Mouse (Mus musculus): ENCODE data around the gene Hemk1. TPM values are rescaled to one million over a fixed set of nuclear protein-coding genes. Genes with fewer than 3 reads are reported as not detected.

Gene Hemk1
- total RNA-seq, 1 experiment from 2014 or later, result 8.1 TPM

- no peak for ATAC-seq (replicated peaks; ENCODE audit: low read depth, poor library complexity, severe bottlenecking)
Observed at GRCm38 (mm10) chr9:107298059-107298780, 39.9 kb downstream of the Hemk1 start.

GRCm38 (mm10) chr9:107297658-107298057 is 40.5 kb downstream of the Hemk1 start:
- ATAC-seq (replicated peaks; ENCODE audit: low read depth, poor library complexity, severe bottlenecking), result no peak

GRCm38 (mm10) chr9:107297059-107297458 is 41.1 kb downstream of the Hemk1 start:
- ATAC-seq (replicated peaks; ENCODE audit: low read depth, poor library complexity, severe bottlenecking), result peak; percentile 0; the same call in 1 of the 2 replicates

- ATAC-seq (replicated peaks; ENCODE audit: low read depth, poor library complexity, severe bottlenecking), result peak; percentile 84
Observed at GRCm38 (mm10) chr9:107296501-107296965, 41.6 kb downstream of the Hemk1 start.

GRCm38 (mm10) chr9:107296041-107296440 is 42.1 kb downstream of the Hemk1 start:
- peak; percentile 24 for ATAC-seq (replicated peaks; ENCODE audit: low read depth, poor library complexity, severe bottlenecking)

GRCm38 (mm10) chr9:107296016-107296040 is 42.3 kb downstream of the Hemk1 start, which contains the start of gene Cish:
Gene Cish (plus strand): TSS chr9:107296026.
- ATAC-seq (replicated peaks; ENCODE audit: low read depth, poor library complexity, severe bottlenecking), result no peak

- no peak for ATAC-seq (replicated peaks; ENCODE audit: low read depth, poor library complexity, severe bottlenecking)
Observed at GRCm38 (mm10) chr9:107295616-107296015, 42.5 kb downstream of the Hemk1 start.

GRCm38 (mm10) chr9:107294249-107294648 is 43.9 kb downstream of the Hemk1 start:
- 0 out of 2 replicates have a peak, but pooled peaks have one; percentile 20 for ATAC-seq (replicated peaks; ENCODE audit: low read depth, poor library complexity, severe bottlenecking)

GRCm38 (mm10) chr9:107290897-107291296 is 47.3 kb downstream of the Hemk1 start:
- ATAC-seq (replicated peaks; ENCODE audit: low read depth, poor library complexity, severe bottlenecking), result peak; percentile 34

- peak; percentile 67 for ATAC-seq (replicated peaks; ENCODE audit: low read depth, poor library complexity, severe bottlenecking)
Observed at GRCm38 (mm10) chr9:107289211-107290076, 48.7 kb downstream of the Hemk1 start, which contains the start of gene Mapkapk3. Gene Mapkapk3 (minus strand): TSS chr9:107289877.

GRCm38 (mm10) chr9:107288711-107289110 is 49.4 kb downstream of the Hemk1 start:
- ATAC-seq (replicated peaks; ENCODE audit: low read depth, poor library complexity, severe bottlenecking), result peak; percentile 51

GRCm38 (mm10) chr9:107288105-107288650 is 50.0 kb downstream of the Hemk1 start:
- ATAC-seq (replicated peaks; ENCODE audit: low read depth, poor library complexity, severe bottlenecking), result no peak

GRCm38 (mm10) chr9:107287294-107287693 is 50.9 kb downstream of the Hemk1 start:
- peak; percentile 27 for ATAC-seq (replicated peaks; ENCODE audit: low read depth, poor library complexity, severe bottlenecking)

- ATAC-seq (replicated peaks; ENCODE audit: low read depth, poor library complexity, severe bottlenecking), result peak; percentile 13; the same call in 1 of the 2 replicates
Observed at GRCm38 (mm10) chr9:107285009-107285408, 53.1 kb downstream of the Hemk1 start.

GRCm38 (mm10) chr9:107282951-107283350 is 55.2 kb downstream of the Hemk1 start:
- no peak for ATAC-seq (replicated peaks; ENCODE audit: low read depth, poor library complexity, severe bottlenecking)

- no peak for ATAC-seq (replicated peaks; ENCODE audit: low read depth, poor library complexity, severe bottlenecking)
Observed at GRCm38 (mm10) chr9:107281241-107281987, 56.7 kb downstream of the Hemk1 start.

GRCm38 (mm10) chr9:107280322-107281027 is 57.7 kb downstream of the Hemk1 start:
- peak; percentile 66 for ATAC-seq (replicated peaks; ENCODE audit: low read depth, poor library complexity, severe bottlenecking)

- peak; percentile 41 for ATAC-seq (replicated peaks; ENCODE audit: low read depth, poor library complexity, severe bottlenecking)
Observed at GRCm38 (mm10) chr9:107279378-107280321, 58.5 kb downstream of the Hemk1 start.

All from common myeloid progenitor, adult 5-6 weeks (primary cell).